Mouse (Mus musculus) cerebellum, adult 9-10 months (tissue): ENCODE measurements around the gene Them7.

Experiments used
- DNase-seq: peaks from one replicate; pipeline ENCODE4 v3.0.0; 2022

Gene Them7

GRCm38 (mm10) chr2:105311991-105312390 is 87.9 kb downstream of the Them7 start:
- DNase-seq, result no peak

GRCm38 (mm10) chr2:105313077-105313476 is 89.0 kb downstream of the Them7 start:
- DNase-seq, result no peak

GRCm38 (mm10) chr2:105317556-105318184 is 93.5 kb downstream of the Them7 start:
- no peak for DNase-seq

GRCm38 (mm10) chr2:105326067-105326466 is 101.9 kb downstream of the Them7 start:
- no peak for DNase-seq

- DNase-seq, result peak; percentile 92
These were observed 105.9 kb downstream of the Them7 start for GRCm38 (mm10) chr2:105330024-105330423.

- no peak for DNase-seq
These were observed 109.0 kb downstream of the Them7 start for GRCm38 (mm10) chr2:105333107-105333506.

- DNase-seq, result peak; percentile 44
These were observed 110.0 kb downstream of the Them7 start for GRCm38 (mm10) chr2:105333976-105334713.

- no peak for DNase-seq
These were observed 111.5 kb downstream of the Them7 start for GRCm38 (mm10) chr2:105335661-105336060.

- no peak for DNase-seq
These were observed 112.4 kb downstream of the Them7 start for GRCm38 (mm10) chr2:105336314-105337027.

GRCm38 (mm10) chr2:105337171-105337875 is 113.2 kb downstream of the Them7 start:
- DNase-seq, result no peak

GRCm38 (mm10) chr2:105339993-105340392 is 115.9 kb downstream of the Them7 start:
- DNase-seq, result peak; percentile 55

- no peak for DNase-seq
These were observed 124.8 kb downstream of the Them7 start for GRCm38 (mm10) chr2:105348886-105349285.

GRCm38 (mm10) chr2:105356791-105357190 is 132.7 kb downstream of the Them7 start:
- DNase-seq, result no peak

GRCm38 (mm10) chr2:105358040-105358439 is 133.9 kb downstream of the Them7 start:
- DNase-seq, result no peak

- no peak for DNase-seq
These were observed 143.5 kb downstream of the Them7 start for GRCm38 (mm10) chr2:105367623-105368022.

- no peak for DNase-seq
These were observed 146.1 kb downstream of the Them7 start for GRCm38 (mm10) chr2:105370240-105370639.

GRCm38 (mm10) chr2:105370698-105371097 is 146.6 kb downstream of the Them7 start:
- DNase-seq, result peak; percentile 4

- DNase-seq, result no peak
These were observed 148.0 kb downstream of the Them7 start for GRCm38 (mm10) chr2:105372156-105372555.

- no peak for DNase-seq
These were observed 148.6 kb downstream of the Them7 start for GRCm38 (mm10) chr2:105372727-105373126.

GRCm38 (mm10) chr2:105373658-105374057 is 149.5 kb downstream of the Them7 start:
- DNase-seq, result no peak

GRCm38 (mm10) chr2:105375261-105375660 is 151.1 kb downstream of the Them7 start:
- no peak for DNase-seq

- no peak for DNase-seq
These were observed 151.6 kb downstream of the Them7 start for GRCm38 (mm10) chr2:105375705-105376104.

GRCm38 (mm10) chr2:105379682-105380081 is 155.6 kb downstream of the Them7 start:
- DNase-seq, result no peak
